Mouse (Mus musculus) spleen, adult 2 months (tissue): ENCODE results near the gene Ptpn23. TPM values are rescaled to one million over a fixed set of nuclear protein-coding genes. Genes with fewer than 3 reads are reported as not detected.

Experiments used
- DNase-seq, 2 experiments: peaks; one replicate each; pipeline versions ENCODE4 v3.0.0 to v3.0.0-alpha.2; 2012 to 2021; ENCODE audit warnings: low spot score in 2 of 2, low read depth in 1 of 2
- H3K27ac ChIP-seq: fragments of 200-500 bp; 2 replicates; pipeline ENCODE4 v1.5.1; 2012; ENCODE audit warnings: low read length, inconsistent platforms; ENCODE audit not compliant: insufficient read depth
- H3K27me3 ChIP-seq: fragments of 200-500 bp; 2 replicates; pipeline ENCODE4 v1.6.1; 2012; ENCODE audit warnings: mild to moderate bottlenecking, moderate library complexity, low read length, inconsistent platforms; ENCODE audit not compliant: control insufficient read depth, insufficient read depth
- H3K36me3 ChIP-seq: fragments of 200-500 bp; 2 replicates; pipeline ENCODE4 v1.6.1; 2012; ENCODE audit warnings: mild to moderate bottlenecking, low read length, inconsistent platforms; ENCODE audit not compliant: control insufficient read depth, insufficient read depth
- H3K4me1 ChIP-seq: fragments of 200-500 bp; 2 replicates; pipeline ENCODE4 v1.6.1; 2011; ENCODE audit warnings: inconsistent platforms; ENCODE audit not compliant: control insufficient read depth, insufficient read depth, insufficient read length
- H3K4me3 ChIP-seq: fragments of 200-500 bp; 2 replicates; pipeline ENCODE4 v1.5.1; 2011; ENCODE audit warnings: mild to moderate bottlenecking, inconsistent platforms; ENCODE audit not compliant: insufficient read depth, insufficient read length; ENCODE audit errors: extremely low read depth
- CTCF ChIP-seq: fragments of 200-500 bp; IDR thresholded peaks from 2 replicates; pipeline ENCODE4 v1.5.1; 2011; ENCODE audit warnings: mild to moderate bottlenecking, inconsistent platforms; ENCODE audit not compliant: insufficient read depth, insufficient read length, insufficient replicate concordance; ENCODE audit errors: extremely low read depth
- POLR2A ChIP-seq: fragments of 200-500 bp; IDR thresholded peaks from 2 replicates; pipeline ENCODE4 v1.6.1; 2011; ENCODE audit warnings: low read depth, low read length, inconsistent platforms
- WGBS: fragments of 180-500 bp; shearing (Covaris S2); methylation state at CpG from one replicate; pipeline ENCODE4 v1.1.7; 2018; 5-methylcytosine and 5-hydroxymethylcytosine counted together
- polyA plus RNA-seq: library from polyadenylated mRNA; depleted of rRNA; stranded (reverse); fragments of >200 nt; gene quantifications from 2 replicates; pipeline ENCODE4 v1.2.3, GENCODE M21; 2012

Ptpn23 gene
- polyA plus RNA-seq, 1 experiment, result 35.8 TPM

DNA sequence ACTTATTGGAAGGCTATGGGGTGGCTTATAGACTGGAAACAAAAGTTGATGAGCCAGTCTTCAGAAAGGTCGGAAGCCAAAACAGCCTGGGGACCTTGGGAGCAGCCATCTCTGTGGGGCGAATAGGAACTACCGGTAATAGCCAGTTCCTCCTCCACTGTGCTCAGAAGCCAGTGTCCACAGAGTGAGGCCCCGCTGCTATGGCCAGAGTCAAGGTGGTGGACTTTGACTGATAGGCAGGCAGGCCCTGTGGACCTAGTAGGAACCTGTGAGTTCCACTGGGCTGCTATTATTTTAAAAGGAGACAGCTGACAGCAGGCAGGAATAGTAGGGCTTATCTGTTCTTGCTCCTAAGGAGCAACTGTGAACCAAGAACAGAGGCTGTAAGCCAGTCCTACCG lies 57.4 kb downstream of the Ptpn23 start:
- WGBS, result 84% methylated on average over 5 of the region's 5 CpGs
- DNase-seq, result no peak
- TF ChIP-seq POLR2A (no peak), CTCF (no peak)
- H3K27ac ChIP-seq, result no peak overlapping the region
- no peaks in the 10 kb centered on the region for H3K27me3 ChIP-seq
- H3K4me1 ChIP-seq, result no peaks in the 10 kb centered on the region; the same call in 1 of the 2 replicates
- H3K4me3 ChIP-seq, result no peak overlapping the region
- H3K36me3 ChIP-seq, result peaks cover 1% of the 10 kb centered on the region; the same call in 1 of the 2 replicates

DNA sequence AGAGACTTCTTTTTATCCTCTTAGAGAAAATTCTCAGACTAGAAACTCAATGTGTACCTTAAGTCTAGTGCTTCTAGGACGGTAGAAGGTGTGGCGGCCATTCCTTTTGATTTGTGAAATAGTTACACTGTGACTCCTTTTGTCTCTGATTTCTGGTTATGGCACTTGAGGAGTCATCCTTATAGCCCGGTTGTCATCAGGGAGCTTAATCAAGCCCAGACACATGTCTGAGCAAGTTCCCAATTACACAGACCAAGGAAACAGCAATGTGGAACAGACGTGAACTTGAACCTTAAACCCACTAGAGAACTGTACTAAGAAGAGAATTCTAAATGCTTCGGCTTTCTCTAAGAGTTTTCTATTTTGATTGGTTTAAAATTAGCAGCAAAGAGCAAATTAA lies 57.8 kb downstream of the Ptpn23 start:
- no peak for TF ChIP-seq POLR2A
- TF ChIP-seq CTCF, result no peak
- H3K36me3 ChIP-seq, result peaks cover 1% of the 10 kb centered on the region; the same call in 1 of the 2 replicates
- no peaks in the 10 kb centered on the region; the same call in 1 of the 2 replicates for H3K4me1 ChIP-seq
- no peak overlapping the region for H3K4me3 ChIP-seq
- no peaks in the 10 kb centered on the region for H3K27me3 ChIP-seq
- DNase-seq, result no peak
- H3K27ac ChIP-seq, result no peak overlapping the region
- WGBS, result 90% methylated on average over 5 of the region's 5 CpGs

- no peak for DNase-seq
- H3K4me1 ChIP-seq, result no peaks in the 10 kb centered on the region; the same call in 1 of the 2 replicates
- no peak for TF ChIP-seq POLR2A
- TF ChIP-seq CTCF, result no peak
- H3K27ac ChIP-seq, result no peak overlapping the region
- 80% methylated on average over 4 of the region's 4 CpGs for WGBS
- H3K4me3 ChIP-seq, result no peak overlapping the region
- no peaks in the 10 kb centered on the region for H3K27me3 ChIP-seq
- H3K36me3 ChIP-seq, result peaks cover 1% of the 10 kb centered on the region; the same call in 1 of the 2 replicates
These were observed 59.1 kb downstream of the Ptpn23 start for GRCm38 (mm10) chr9:110348899-110349298.

- no peak for DNase-seq
- Histone ChIP-seq H3K36me3 (no peaks in the 10 kb centered on the region), H3K4me1 (no peaks in the 10 kb centered on the region), H3K27me3 (no peaks in the 10 kb centered on the region), H3K27ac (no peak overlapping the region), H3K4me3 (no peak overlapping the region)
- 85% methylated on average over 7 of the region's 7 CpGs for WGBS
- no peak for TF ChIP-seq CTCF
- TF ChIP-seq POLR2A, result no peak
These were observed 62.8 kb downstream of the Ptpn23 start for GRCm38 (mm10) chr9:110345057-110345739.

- no peaks in the 10 kb centered on the region for H3K36me3 ChIP-seq
- TF ChIP-seq CTCF, result no peak
- no peak for TF ChIP-seq POLR2A
- H3K27me3 ChIP-seq, result no peaks in the 10 kb centered on the region
- no peak overlapping the region for H3K4me3 ChIP-seq
- no peaks in the 10 kb centered on the region; the same call in 1 of the 2 replicates for H3K4me1 ChIP-seq
- no peak for DNase-seq
- H3K27ac ChIP-seq, result no peak overlapping the region
- 85% methylated on average over 6 of the region's 6 CpGs for WGBS
These were observed 64.2 kb downstream of the Ptpn23 start for GRCm38 (mm10) chr9:110343805-110344204.

DNA sequence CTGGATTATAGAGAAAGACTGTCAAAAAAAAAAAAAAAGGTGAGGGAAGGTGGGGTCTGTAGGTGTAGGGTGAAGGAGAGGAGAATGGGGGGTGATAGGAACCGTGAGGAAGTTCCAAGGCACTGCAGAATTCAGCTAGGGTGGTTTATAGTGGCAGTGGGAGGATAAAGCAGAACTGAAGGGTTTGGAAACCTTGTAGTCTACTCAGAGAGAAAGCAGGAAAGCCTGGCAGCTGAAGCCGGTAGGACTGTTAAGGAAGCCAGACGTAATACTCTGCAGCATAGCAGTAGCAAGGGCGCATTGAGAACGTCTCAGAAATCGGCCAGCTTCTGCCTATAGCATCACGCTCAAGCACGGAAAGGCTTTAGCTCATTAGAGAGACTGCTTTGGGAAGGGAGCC lies 66.0 kb downstream of the Ptpn23 start:
- WGBS, result 81% methylated on average over 8 of the region's 8 CpGs
- TF ChIP-seq POLR2A, result no peak
- no peak for TF ChIP-seq CTCF
- H3K27ac ChIP-seq, result no peak overlapping the region
- H3K4me1 ChIP-seq, result no peaks in the 10 kb centered on the region; the same call in 1 of the 2 replicates
- H3K4me3 ChIP-seq, result no peak overlapping the region
- DNase-seq, result no peak
- H3K36me3 ChIP-seq, result no peaks in the 10 kb centered on the region
- no peaks in the 10 kb centered on the region for H3K27me3 ChIP-seq
